Mouse (Mus musculus): ENCODE measurements around the gene Ctsa. TPM values are rescaled to one million over a fixed set of nuclear protein-coding genes. Genes with fewer than 3 reads are reported as not detected.

Ctsa gene
- polyA plus RNA-seq, 1 experiment = 235 TPM

- DNase-seq (ENCODE audit: low spot score) = peak; percentile 90
These were observed 27.9 kb upstream of the Ctsa start, which contains the start of the genes Acot8 and Zswim3 for GRCm38 (mm10) chr2:164804533-164805331. Gene Acot8, minus strand, starts transcription at chr2:164804882. Gene Zswim3, plus strand, starts transcription at chr2:164805098.

GRCm38 (mm10) chr2:164805332-164805718 is 27.3 kb upstream of the Ctsa start:
- DNase-seq (ENCODE audit: low spot score) = no peak

- DNase-seq (ENCODE audit: low spot score) = no peak
These were observed 26.1 kb upstream of the Ctsa start for GRCm38 (mm10) chr2:164806614-164807013.

DNA sequence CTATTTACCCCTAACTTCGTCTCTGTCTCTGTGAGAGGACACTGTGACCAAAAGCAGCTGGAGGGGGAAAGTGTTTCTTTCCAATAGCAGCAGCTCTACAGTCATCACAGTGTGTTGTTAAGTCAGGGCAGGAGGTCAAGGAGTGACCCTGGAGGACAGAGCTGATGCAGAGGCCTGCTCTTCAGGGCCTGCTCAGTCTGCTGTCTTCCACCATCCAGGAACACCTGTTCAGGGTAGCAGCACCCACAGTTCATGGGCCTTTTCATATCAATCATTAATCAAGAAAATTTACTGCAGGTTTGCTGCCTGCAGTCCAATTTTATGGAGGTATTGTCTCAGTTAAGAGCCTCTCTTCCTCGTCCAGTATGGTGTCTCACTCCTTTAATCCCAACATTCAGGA is 19.1 kb upstream of the Ctsa start:
- DNase-seq (ENCODE audit: low spot score) = no peak

GRCm38 (mm10) chr2:164815348-164815747 is 17.3 kb upstream of the Ctsa start:
- no peak for DNase-seq (ENCODE audit: low spot score)

- no peak for DNase-seq (ENCODE audit: low spot score)
These were observed 16.9 kb upstream of the Ctsa start for GRCm38 (mm10) chr2:164815821-164816220.

DNA sequence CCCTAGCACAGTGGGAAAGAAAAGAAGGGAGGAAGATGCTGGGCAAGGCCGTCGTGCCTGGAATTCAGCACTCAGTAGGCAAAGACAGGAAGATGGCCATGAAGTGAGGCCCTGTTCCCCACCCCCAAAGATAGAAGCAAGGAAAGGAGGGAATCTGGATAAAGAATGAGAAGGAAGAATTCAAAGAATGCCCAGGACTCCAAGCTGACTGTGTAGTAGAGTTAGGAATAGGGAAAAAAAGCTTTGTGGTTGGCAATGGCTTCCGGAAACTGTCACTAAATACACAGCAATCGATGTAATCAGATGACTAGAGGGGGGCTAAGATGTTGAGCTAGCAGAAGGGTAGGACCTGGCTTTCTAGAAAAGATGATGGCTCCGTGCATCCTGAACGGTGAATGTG is 15.5 kb upstream of the Ctsa start:
- DNase-seq (ENCODE audit: low spot score) = no peak

DNA sequence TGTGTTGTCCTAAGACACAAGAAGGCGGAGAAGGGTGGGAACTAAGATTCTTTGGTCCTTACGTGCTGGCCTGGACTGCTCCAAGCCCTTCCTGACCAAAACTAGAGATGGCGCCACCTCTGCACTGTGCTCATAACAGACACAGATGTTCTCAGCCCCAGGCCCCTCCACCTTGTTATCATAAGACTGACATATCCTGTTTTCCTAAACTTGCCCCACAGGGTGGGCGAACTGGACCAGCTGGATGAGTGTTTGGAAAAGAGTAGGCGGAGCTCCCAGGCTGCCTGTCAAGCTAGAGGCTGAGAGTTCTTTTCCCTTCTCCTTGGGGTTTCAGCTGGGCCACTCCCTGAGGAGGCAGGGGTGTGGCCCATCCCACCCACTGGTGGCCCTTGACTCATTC is 15.0 kb upstream of the Ctsa start:
- no peak for DNase-seq (ENCODE audit: low spot score)

GRCm38 (mm10) chr2:164821060-164821459 is 11.6 kb upstream of the Ctsa start:
- DNase-seq (ENCODE audit: low spot score) = no peak

GRCm38 (mm10) chr2:164822636-164823165 is 10.0 kb upstream of the Ctsa start, which contains the start of gene Zswim1:
Gene Zswim1, plus strand, starts transcription at chr2:164822686.
- DNase-seq (ENCODE audit: low spot score) = peak; percentile 99

- no peak for DNase-seq (ENCODE audit: low spot score)
These were observed 9.5 kb upstream of the Ctsa start for GRCm38 (mm10) chr2:164823181-164823585.

DNA sequence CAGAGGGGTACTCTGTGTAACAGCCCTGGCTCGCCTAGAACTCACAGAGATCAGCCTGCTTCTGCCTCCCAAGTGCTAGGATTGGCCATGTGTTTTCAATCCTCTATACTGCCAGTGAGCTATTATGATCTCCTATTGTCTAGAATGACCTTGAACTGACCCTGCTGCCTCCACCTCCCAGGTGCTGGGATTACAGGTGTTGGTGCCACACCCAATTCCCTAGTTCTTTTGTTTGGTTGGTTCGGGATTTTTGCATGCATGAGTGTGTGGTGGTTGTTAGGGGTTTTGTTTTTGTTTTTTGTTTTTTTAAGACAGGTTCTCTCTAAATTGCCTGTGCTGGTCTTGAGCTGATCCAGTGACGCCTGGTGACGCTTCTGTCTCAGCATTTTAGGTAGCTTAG is 8.7 kb upstream of the Ctsa start:
- no peak for DNase-seq (ENCODE audit: low spot score)

GRCm38 (mm10) chr2:164825521-164825920 is 7.2 kb upstream of the Ctsa start:
- DNase-seq (ENCODE audit: low spot score) = no peak

- no peak for DNase-seq (ENCODE audit: low spot score)
These were observed 5.4 kb upstream of the Ctsa start for GRCm38 (mm10) chr2:164827146-164827850.

- DNase-seq (ENCODE audit: low spot score) = no peak
These were observed 4.2 kb upstream of the Ctsa start, which contains the start of gene Spata25 for GRCm38 (mm10) chr2:164828437-164828836. Gene Spata25, minus strand, starts transcription at chr2:164828537.

- DNase-seq (ENCODE audit: low spot score) = no peak
These were observed 3.6 kb upstream of the Ctsa start for GRCm38 (mm10) chr2:164829090-164829489.

- no peak for DNase-seq (ENCODE audit: low spot score)
These were observed 1.6 kb upstream of the Ctsa start for GRCm38 (mm10) chr2:164831029-164831428.

GRCm38 (mm10) chr2:164832032-164832747 is 483 bp upstream of the Ctsa start:
- no peak for DNase-seq (ENCODE audit: low spot score)

DNA sequence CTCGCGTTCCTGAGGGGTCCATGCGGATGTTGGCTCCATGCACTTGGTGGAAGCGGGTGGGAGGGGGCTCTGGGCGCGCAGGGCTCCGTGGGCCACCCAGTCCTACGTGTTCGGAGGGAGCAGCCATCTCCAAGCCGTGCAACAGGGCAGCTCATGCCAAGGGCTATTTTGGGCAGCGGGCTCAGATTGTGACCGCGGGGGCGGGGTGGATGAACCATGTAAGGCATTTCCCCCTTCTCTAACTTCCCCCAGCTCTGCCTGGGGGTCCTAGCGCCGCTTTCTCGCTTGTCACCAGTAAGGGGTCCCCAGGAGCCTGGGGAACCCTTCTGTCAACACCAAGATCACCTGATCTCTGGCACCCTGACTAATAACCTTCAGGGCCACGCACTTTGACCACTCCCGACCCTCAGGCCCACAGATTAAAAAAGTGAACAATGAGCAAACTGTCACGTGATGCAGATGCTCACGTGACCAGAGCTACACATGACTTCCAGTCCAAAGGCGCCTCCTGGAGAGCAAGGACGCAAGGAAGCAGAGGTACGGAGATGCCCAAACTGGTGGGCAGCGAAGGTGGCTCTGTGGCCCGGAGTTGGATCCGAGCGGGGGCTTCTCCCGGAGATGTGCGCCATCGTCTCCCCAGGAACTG is 764 bp downstream of the Ctsa start, which contains the start of gene Neurl2:
TSS of gene Neurl2 (minus strand) at position 143 of the 646 bp plus-strand sequence.
- DNase-seq (ENCODE audit: low spot score) = peak; percentile 83

DNA sequence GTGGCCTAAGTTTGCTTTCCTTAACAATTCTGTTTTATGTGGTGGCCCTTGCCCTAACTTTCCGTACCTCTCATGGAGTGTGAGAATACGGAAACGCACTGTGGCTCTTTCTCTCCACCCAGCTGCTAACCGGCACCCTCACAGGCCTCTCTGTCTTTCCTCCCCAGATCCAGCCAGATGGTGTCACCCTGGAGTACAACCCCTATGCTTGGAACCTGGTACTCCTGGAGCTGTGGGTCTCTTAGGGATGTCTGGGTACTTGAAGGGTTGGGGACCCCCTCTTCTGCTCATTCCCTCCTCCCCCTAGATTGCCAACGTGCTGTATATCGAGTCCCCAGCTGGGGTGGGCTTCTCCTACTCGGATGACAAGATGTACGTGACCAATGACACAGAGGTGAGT is 1.9 kb downstream of the Ctsa start:
- no peak for DNase-seq (ENCODE audit: low spot score)

DNA sequence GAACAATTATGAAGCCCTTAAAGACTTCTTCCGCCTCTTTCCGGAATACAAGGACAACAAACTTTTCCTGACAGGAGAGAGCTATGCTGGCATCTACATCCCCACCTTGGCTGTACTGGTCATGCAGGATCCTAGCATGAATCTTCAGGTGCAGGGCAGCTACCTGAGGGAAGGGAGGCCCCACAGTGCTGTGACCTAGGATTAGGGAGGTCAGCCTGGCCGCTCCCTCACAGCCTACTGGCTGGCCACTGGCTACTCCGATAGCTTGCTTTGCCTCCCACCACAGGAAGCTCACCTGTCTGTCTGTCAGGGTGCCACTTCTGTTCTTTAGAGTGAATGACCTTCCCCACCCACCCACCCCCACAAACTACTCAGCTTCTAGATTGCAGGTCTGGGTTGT is 2.5 kb downstream of the Ctsa start:
- DNase-seq (ENCODE audit: low spot score) = no peak
